Mouse (Mus musculus): ENCODE data around the gene Tmsb10.

DNA sequence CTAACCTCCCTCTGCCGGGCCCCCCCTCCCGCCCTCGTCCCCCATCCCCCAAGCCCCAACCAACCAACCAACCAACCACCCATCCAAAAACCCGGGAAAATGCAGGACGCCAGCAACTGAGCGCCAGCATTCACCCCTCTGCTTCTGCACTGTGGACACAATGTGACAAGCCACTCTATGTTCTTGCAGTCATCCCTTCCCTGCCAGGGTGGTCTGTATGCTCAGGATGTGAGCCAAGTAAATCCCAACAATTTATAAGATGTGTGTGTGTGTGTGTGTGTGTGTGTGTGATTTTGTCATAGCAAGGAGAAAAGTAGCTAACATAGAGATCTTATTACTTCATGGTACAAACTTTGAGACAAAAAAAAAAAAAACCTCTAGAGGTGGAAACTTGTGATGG lies 6.7 kb upstream of the Tmsb10 start:
- no peak for TF ChIP-seq CTCF (IDR thresholded peaks at IDR 0.05; ENCODE audit: extremely low read depth, insufficient read depth, low read length)
- no peak for TF ChIP-seq POLR2A (IDR thresholded peaks at IDR 0.05; ENCODE audit: extremely low read depth, insufficient read depth, low read length)

Measured in cortical plate, adult 2 months (tissue).